Mouse (Mus musculus) hematopoietic stem cell, adult 5-6 weeks (primary cell): ENCODE measurements at regions not wholly inside any gene's neighbourhood (a gene's known extent, or its start where the extent isn't known, plus 50 kb on each side); places are given as distances from the start of the nearest gene placed in this dataset.
"Not testable (repeated sequence)": the region's sequence is repeated elsewhere in the genome, so short reads cannot be mapped to it uniquely, and the experiment has no call there.

Source experiments
- ATAC-seq, 2 experiments: fragments of 125-278 bp in 1 of 2; replicated peaks in 1 of 2; 2 replicates each; pipeline ENCODE4 v1.8.0; 2016 to 2017; ENCODE audit warnings: inconsistent platforms in 2 of 2, mild to moderate bottlenecking in 2 of 2, moderate number of reproducible peaks in 2 of 2, low read depth in 1 of 2, moderate TSS enrichment in 1 of 2; ENCODE audit not compliant: low FRiP score in 2 of 2, poor library complexity in 2 of 2, severe bottlenecking in 2 of 2, insufficient read depth in 1 of 2, low TSS enrichment in 1 of 2

DNA sequence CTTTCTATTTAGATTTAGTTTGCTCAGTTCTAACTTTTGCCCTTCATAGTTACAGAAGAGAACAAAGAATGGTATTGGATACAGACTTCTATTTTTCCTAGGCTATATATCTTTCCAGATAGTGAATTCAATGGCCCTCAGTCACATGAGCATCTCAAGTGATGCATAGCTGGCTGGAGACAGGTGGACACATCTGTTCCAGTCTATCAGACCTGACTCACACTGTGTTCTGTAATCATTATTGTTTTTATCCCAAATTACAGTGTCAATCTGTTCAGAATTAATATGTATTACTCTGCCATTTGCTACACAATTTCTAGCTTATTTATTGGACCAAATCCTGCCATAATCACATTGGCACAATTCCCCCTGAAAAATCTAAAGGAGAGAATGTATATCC, 298.0 kb upstream of the Foxg1 start:
- no peak for ATAC-seq

GRCm38 (mm10) chr12:49086076-49086475, 296.4 kb upstream of the Foxg1 start:
- ATAC-seq: no peak

- ATAC-seq: no peak
These were observed 292.3 kb upstream of the Foxg1 start for GRCm38 (mm10) chr12:49090177-49090576.

- ATAC-seq: no peak
These were observed 276.5 kb upstream of the Foxg1 start for GRCm38 (mm10) chr12:49105931-49106330.

GRCm38 (mm10) chr12:49106399-49107382, 275.8 kb upstream of the Foxg1 start:
- ATAC-seq: no peak

- ATAC-seq: no peak
These were observed 274.9 kb upstream of the Foxg1 start for GRCm38 (mm10) chr12:49107415-49108148.

- not testable (repeated sequence) for ATAC-seq
These were observed 251.4 kb upstream of the Foxg1 start for GRCm38 (mm10) chr12:49131093-49131492.

DNA sequence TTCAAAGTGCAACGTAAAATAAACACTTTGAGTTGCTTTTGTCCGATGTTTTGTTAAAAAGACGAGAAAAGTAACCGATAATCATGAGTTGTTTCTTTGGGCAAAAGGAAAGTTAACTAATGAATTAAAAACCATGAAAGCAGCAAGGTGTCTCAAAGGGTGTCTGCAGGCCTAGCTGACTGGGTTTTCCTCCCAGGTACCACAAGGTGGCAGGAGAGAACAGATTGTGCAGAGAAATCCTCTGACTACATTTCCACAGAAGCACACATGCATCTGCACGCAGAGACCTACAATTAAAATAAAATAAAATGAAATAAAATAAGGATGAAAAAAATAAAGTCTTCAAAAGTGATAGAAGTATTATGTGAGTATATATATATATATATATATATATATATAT, 212.4 kb upstream of the Foxg1 start:
- 0 out of 4 replicates have a peak, but pooled peaks of 1 of the 2 experiments have one; percentile 56 for ATAC-seq

- ATAC-seq: no peak
These were observed 211.3 kb upstream of the Foxg1 start for GRCm38 (mm10) chr12:49171014-49171677.

GRCm38 (mm10) chr12:49191348-49191747, 191.1 kb upstream of the Foxg1 start:
- no peak for ATAC-seq

DNA sequence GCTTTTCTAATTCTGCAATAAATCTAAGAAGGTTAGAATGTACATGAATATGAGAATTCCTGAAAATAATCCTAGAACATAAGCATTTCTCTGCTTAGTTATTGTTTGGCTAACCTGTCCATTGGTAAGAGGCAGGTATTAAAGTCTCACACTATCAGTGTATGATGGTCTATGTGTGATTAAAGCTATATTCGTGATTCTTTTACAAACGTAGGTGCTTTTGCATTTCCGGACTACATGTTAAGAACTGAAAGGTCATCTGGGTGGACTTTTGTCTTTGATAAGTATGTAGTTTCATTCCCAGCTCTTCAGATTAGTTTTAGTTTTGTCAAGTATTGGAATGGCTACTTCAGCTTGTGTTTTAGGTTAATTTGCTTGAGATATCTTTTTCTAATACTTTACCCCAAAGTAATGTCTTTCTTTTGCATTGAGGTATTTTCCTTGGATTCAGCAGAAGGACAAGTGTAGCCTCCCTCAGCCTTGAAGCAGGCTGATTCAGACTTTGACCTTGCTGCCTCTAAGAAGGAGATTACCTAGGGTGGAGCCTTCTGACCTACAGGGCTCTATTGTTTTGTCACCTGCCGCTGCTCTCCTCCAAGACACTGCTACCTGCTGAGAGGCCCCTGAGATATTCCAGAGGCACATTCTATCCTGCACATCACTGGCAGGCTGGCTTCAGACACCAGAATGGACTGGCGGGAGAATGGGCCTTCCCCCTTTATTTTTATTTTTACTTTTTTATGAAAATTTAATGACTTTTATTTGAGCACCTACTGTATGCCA, 148.7 kb upstream of the Foxg1 start:
- ATAC-seq: no peak
